In genomic region chr4:137610256-137610655, GRCm38 (mm10) we compare ENCODE assay signal across 19 mouse cellular contexts. TPM values are rescaled to one million over a fixed set of nuclear protein-coding genes. Genes with fewer than 3 reads are reported as not detected.
DNase-seq lines count a peak whose midpoint lies in the region; ATAC-seq and TF ChIP-seq lines count a peak whose summit lies in the region.
"Had no signal": no experiment of that assay in that cellular context is flagged by ENCODE, and none has a peak within 500 bp of the region (broad histone marks: within the 10 kb centered on the region; RNA-seq: fewer than 3 reads in every experiment).

No protein-coding gene starts in this region.

- H3K4me2 ChIP-seq in liver, embryonic 16.5 days (ENCODE audit: low read depth, low read length) = no peak overlapping the region
- no peak overlapping the region for H3K4me2 ChIP-seq in stomach, embryonic 16.5 days (ENCODE audit: low read depth, low read length)
- H3K4me2 ChIP-seq: heart, embryonic 12.5 days; limb, embryonic 15.5 days; neural tube, embryonic 13.5 days had no signal

- H3K36me3 ChIP-seq in heart, adult 2 months (ENCODE audit: control insufficient read depth, insufficient read depth, low read length) = no peaks in the 10 kb centered on the region
- H3K36me3 ChIP-seq in liver, embryonic 16.5 days (ENCODE audit: control insufficient read depth, insufficient read depth) = peaks cover 65% of the 10 kb centered on the region
- H3K36me3 ChIP-seq in stomach, embryonic 16.5 days (ENCODE audit: control insufficient read depth, insufficient read depth, low read length) = peaks cover 44% of the 10 kb centered on the region

- H3K27me3 ChIP-seq in heart, adult 2 months (ENCODE audit: control insufficient read depth, insufficient read depth, low read length) = no peaks in the 10 kb centered on the region
- no peaks in the 10 kb centered on the region for H3K27me3 ChIP-seq in liver, embryonic 16.5 days (ENCODE audit: control insufficient read depth, insufficient read depth, low read depth, low read length)
- H3K27me3 ChIP-seq in stomach, embryonic 16.5 days (ENCODE audit: control insufficient read depth, insufficient read depth, low read length) = no peaks in the 10 kb centered on the region
- H3K27me3 ChIP-seq: heart, embryonic 12.5 days; limb, embryonic 15.5 days; neural tube, embryonic 13.5 days had no signal

- H3K4me3 ChIP-seq in heart, adult 2 months = no peak overlapping the region
- H3K4me3 ChIP-seq in liver, embryonic 16.5 days (ENCODE audit: low read depth, low read length) = no peak overlapping the region
- no peak overlapping the region for H3K4me3 ChIP-seq in stomach, embryonic 16.5 days (replicated peaks; ENCODE audit: low read length)
- H3K4me3 ChIP-seq: embryonic facial prominence, embryonic 10.5 days; heart, embryonic 12.5 days; left cerebral cortex, adult 2 months; limb, embryonic 15.5 days; neural tube, embryonic 13.5 days had no signal

- DNase-seq in heart, adult 18-20 months = peak; percentile 29 to 32
- no peak for DNase-seq in heart, adult 2 months
- DNase-seq in lung, postnatal 36 days = peak; percentile 18
- DNase-seq in lung, postnatal 14 days = no peak
- no peak for DNase-seq in gastrocnemius, postnatal 36 days
- DNase-seq in left cerebral cortex, adult 9 months (ENCODE audit: low spot score in 2 of 2) = no peak
- DNase-seq: adrenal gland, postnatal 25 days; cerebellum, postnatal 14 days; heart, postnatal 36 days; right cerebral cortex, postnatal 25 days had no signal

- H3K27ac ChIP-seq in heart, adult 2 months = no peak overlapping the region; the same call in 1 of the 2 replicates
- H3K27ac ChIP-seq in liver, embryonic 16.5 days (ENCODE audit: low read length) = peak overlapping the region; percentile 30; the same call in 1 of the 2 replicates
- peak overlapping the region; percentile 41; the same call in 1 of the 2 replicates for H3K27ac ChIP-seq in stomach, embryonic 16.5 days (ENCODE audit: low read length)
- H3K27ac ChIP-seq: embryonic facial prominence, embryonic 10.5 days; left cerebral cortex, adult 2 months; limb, embryonic 15.5 days; neural tube, embryonic 13.5 days had no signal

- ATAC-seq in liver, embryonic 16.5 days (ENCODE audit: low read depth) = no peak
- peak; percentile 47; the same call in 1 of the 2 replicates for ATAC-seq in stomach, embryonic 16.5 days (ENCODE audit: insufficient read depth, low FRiP score)
- ATAC-seq: forebrain, embryonic 16.5 days had no signal

- TF ChIP-seq POLR2A in heart, adult 2 months (IDR thresholded peaks at IDR 0.05; ENCODE audit: insufficient read depth, low read depth, low read length) = no peak

- H3K4me1 ChIP-seq in heart, adult 2 months (ENCODE audit: control insufficient read depth, insufficient read depth, low read length) = no peaks in the 10 kb centered on the region; the same call in 1 of the 2 replicates
- H3K4me1 ChIP-seq in liver, embryonic 16.5 days (ENCODE audit: control insufficient read depth, low read depth, low read length) = peaks cover 6% of the 10 kb centered on the region
- H3K4me1 ChIP-seq in stomach, embryonic 16.5 days (ENCODE audit: control insufficient read depth, insufficient read depth, low read length) = peaks cover 15% of the 10 kb centered on the region
- H3K4me1 ChIP-seq: embryonic facial prominence, embryonic 10.5 days; limb, embryonic 15.5 days; neural tube, embryonic 13.5 days had no signal

- H3K9me3 ChIP-seq in liver, embryonic 16.5 days (replicated peaks; ENCODE audit: control insufficient read depth, low read length) = no peaks in the 10 kb centered on the region
- no peaks in the 10 kb centered on the region for H3K9me3 ChIP-seq in stomach, embryonic 16.5 days (replicated peaks; ENCODE audit: control insufficient read depth, low read length)
- H3K9me3 ChIP-seq: embryonic facial prominence, embryonic 10.5 days; heart, embryonic 12.5 days; limb, embryonic 15.5 days; neural tube, embryonic 13.5 days had no signal

- H3K79me2 ChIP-seq in heart, adult 2 months (replicated peaks; ENCODE audit: control insufficient read depth, insufficient read depth, low read length) = no peaks in the 10 kb centered on the region

- 69% methylated on average over 15 of the region's 15 CpGs for WGBS in heart, adult 2 months
- 47% methylated on average over 14 of the region's 15 CpGs for WGBS in liver, embryonic 16.5 days (ENCODE audit: insufficient replicate concordance)
- WGBS in stomach, embryonic 16.5 days = 43% methylated on average over 15 of the region's 15 CpGs

- TF ChIP-seq EP300 in heart, adult 2 months (IDR thresholded peaks at IDR 0.05; ENCODE audit: insufficient read depth, low read depth, low read length) = no peak

- intact Hi-C loops in heart, adult 2 months (cut with DNase I) = no loop called here
- intact Hi-C loops in gastrocnemius, postnatal 36 days (cut with DNase I) = no loop called here

- H3K9ac ChIP-seq in heart, adult 2 months (ENCODE audit: low read depth, low read length) = no peak overlapping the region
- no peak overlapping the region for H3K9ac ChIP-seq in liver, embryonic 16.5 days (ENCODE audit: low read depth, low read length)
- H3K9ac ChIP-seq in stomach, embryonic 16.5 days (ENCODE audit: low read length) = no peak overlapping the region
- H3K9ac ChIP-seq: heart, embryonic 12.5 days; limb, embryonic 15.5 days; neural tube, embryonic 13.5 days had no signal

- no peak for TF ChIP-seq CTCF in heart, adult 2 months (IDR thresholded peaks at IDR 0.05)

RNA-seq across cellular contexts. Expression of gene Usp48, which starts 16.7 kb away (rescaled TPM):
- total RNA-seq in heart, adult 18-20 months (2021) = 10 to 100 TPM; 25.4 to 35.2 TPM
- total RNA-seq in heart, adult 2 months (2021) = 10 to 100 TPM; 30.0 to 37.6 TPM
- 29.7 and 49.1 TPM in 2 replicates for polyA plus RNA-seq in heart, adult 2 months (2012; rRNA removed)
- 26.3 and 27.1 TPM in 2 replicates for polyA plus RNA-seq in liver, embryonic 16.5 days (2015; fragmentation: Nextera tagmentation; extraction: Ambion mirVana)
- 55.8 and 58.3 TPM in 2 replicates for polyA plus RNA-seq in stomach, embryonic 16.5 days (2015; fragmentation: Nextera tagmentation; extraction: Ambion mirVana)
- 10 to 100 TPM; 23.3 to 25.9 TPM for total RNA-seq in gastrocnemius, postnatal 36 days (2021)

RNA-seq across cellular contexts. Expression of gene Ldlrad2, which starts 35.9 kb away (rescaled TPM):
- total RNA-seq in heart, adult 18-20 months (2021) = not detected
- total RNA-seq in heart, adult 2 months (2021) = not detected
- polyA plus RNA-seq in heart, adult 2 months (2012; rRNA removed) = not detected in 2 replicates
- not detected in 2 replicates for polyA plus RNA-seq in liver, embryonic 16.5 days (2015; fragmentation: Nextera tagmentation; extraction: Ambion mirVana)
- not detected in 2 replicates for polyA plus RNA-seq in stomach, embryonic 16.5 days (2015; fragmentation: Nextera tagmentation; extraction: Ambion mirVana)
- not detected for total RNA-seq in gastrocnemius, postnatal 36 days (2021)
- total RNA-seq: adrenal gland, postnatal 25 days; gastrocnemius, adult 8-10 months; heart, postnatal 36 days; left cerebral cortex, adult 2 months had no signal
- polyA plus RNA-seq: embryonic facial prominence, embryonic 10.5 days; forebrain, embryonic 16.5 days; heart, embryonic 12.5 days; neural tube, embryonic 13.5 days had no signal

RNA-seq across cellular contexts. Expression of gene Rap1gap, which starts 54.3 kb away (rescaled TPM):
- 10 to 100 TPM; 14.2 to 14.8 TPM for total RNA-seq in heart, adult 18-20 months (2021)
- 10 to 100 TPM; 14.7 to 15.6 TPM for total RNA-seq in heart, adult 2 months (2021)
- 33.6 and 35.9 TPM in 2 replicates for polyA plus RNA-seq in heart, adult 2 months (2012; rRNA removed)
- 3.0 and 4.4 TPM in 2 replicates for polyA plus RNA-seq in liver, embryonic 16.5 days (2015; fragmentation: Nextera tagmentation; extraction: Ambion mirVana)
- 58.1 and 64.6 TPM in 2 replicates for polyA plus RNA-seq in stomach, embryonic 16.5 days (2015; fragmentation: Nextera tagmentation; extraction: Ambion mirVana)
- total RNA-seq in gastrocnemius, postnatal 36 days (2021) = 10 to 100 TPM in 1 of 2 experiments, 1 to 10 TPM in 1; 5.4 to 10.7 TPM

Comparison
In these comparisons a context has a peak if more than half of its experiments do, and no peak if none do; other contexts are left out.
1. DNase-seq: peak in heart, adult 18-20 months (2 of 2) and lung, postnatal 36 days (single experiment); none in heart, adult 2 months (0 of 2), lung, postnatal 14 days (single experiment), gastrocnemius, postnatal 36 days (0 of 2) and left cerebral cortex, adult 9 months (0 of 2).